In genomic region chr13:63245812-63246211, GRCm38 (mm10) we compare ENCODE assay signal across 12 mouse cellular contexts.
DNase-seq lines count a peak whose midpoint lies in the region; ATAC-seq and TF ChIP-seq lines count a peak whose summit lies in the region.
"Had no signal": no experiment of that assay in that cellular context is flagged by ENCODE, and none has a peak within 500 bp of the region (broad histone marks: within the 10 kb centered on the region; RNA-seq: fewer than 3 reads in every experiment).

No protein-coding gene starts in this region.

- intact Hi-C loops in left cerebral cortex, postnatal 25 days (cut with DNase I), result loop anchor here (5.0 kb wide), 2 partner anchors 134 to 304 kb away; no protein-coding TSS in a partner anchor

- no peak overlapping the region for H3ac ChIP-seq in myocyte (ENCODE audit: control insufficient read depth, insufficient read length)

- 45% methylated on average over 4 of the region's 4 CpGs for WGBS in kidney, embryonic 16.5 days
- WGBS in forebrain, embryonic 12.5 days, result 46% methylated on average over 4 of the region's 4 CpGs
- WGBS in midbrain, embryonic 16.5 days, result 72% methylated on average over 4 of the region's 4 CpGs

- peak overlapping the region; percentile 36 for H3K4me2 ChIP-seq in kidney, embryonic 16.5 days (replicated peaks; ENCODE audit: low read depth, low read length)
- no peak overlapping the region for H3K4me2 ChIP-seq in forebrain, embryonic 12.5 days
- peak overlapping the region; percentile 99 for H3K4me2 ChIP-seq in myocyte (ENCODE audit: low read depth)
- H3K4me2 ChIP-seq in midbrain, embryonic 16.5 days (ENCODE audit: low read length), result no peak overlapping the region

- TF ChIP-seq POLR2A in myocyte (IDR thresholded peaks at IDR 0.05; ENCODE audit: insufficient read length, low read depth), result no peak

- H3K4me1 ChIP-seq in kidney, embryonic 16.5 days (ENCODE audit: insufficient read depth, low read length), result peaks cover 91% of the 10 kb centered on the region
- peaks cover 20% of the 10 kb centered on the region for H3K4me1 ChIP-seq in forebrain, embryonic 12.5 days
- H3K4me1 ChIP-seq in midbrain, embryonic 16.5 days (ENCODE audit: control insufficient read depth, insufficient read depth, low read length), result peaks cover 4% of the 10 kb centered on the region

- 0 out of 2 replicates have a peak overlapping the region, but pooled peaks have one; percentile 27 for H3K27ac ChIP-seq in kidney, embryonic 16.5 days (ENCODE audit: low read length)
- H3K27ac ChIP-seq in forebrain, embryonic 12.5 days, result no peak overlapping the region
- no peak overlapping the region for H3K27ac ChIP-seq in midbrain, embryonic 16.5 days (ENCODE audit: low read length)

- H3K9ac ChIP-seq in kidney, embryonic 16.5 days (replicated peaks; ENCODE audit: low read length), result no peak overlapping the region
- H3K9ac ChIP-seq in forebrain, embryonic 12.5 days, result no peak overlapping the region
- no peak overlapping the region for H3K9ac ChIP-seq in midbrain, embryonic 16.5 days (ENCODE audit: low read depth, low read length)

- no peaks in the 10 kb centered on the region for H3K27me3 ChIP-seq in kidney, embryonic 16.5 days (ENCODE audit: insufficient read depth, low read length)
- 0 out of 2 replicates have a peak, but pooled peaks cover 4% of the 10 kb centered on the region for H3K27me3 ChIP-seq in forebrain, embryonic 12.5 days
- no peaks in the 10 kb centered on the region for H3K27me3 ChIP-seq in myocyte (ENCODE audit: control insufficient read depth, insufficient read depth, insufficient read length)
- H3K27me3 ChIP-seq in midbrain, embryonic 16.5 days (ENCODE audit: control insufficient read depth, insufficient read depth, low read depth, low read length), result no peaks in the 10 kb centered on the region
- H3K27me3 ChIP-seq: neural tube, embryonic 13.5 days had no signal

- H3K4me3 ChIP-seq in kidney, embryonic 16.5 days (ENCODE audit: low read length), result no peak overlapping the region
- no peak overlapping the region for H3K4me3 ChIP-seq in forebrain, embryonic 12.5 days (replicated peaks)
- peak overlapping the region; percentile 86 for H3K4me3 ChIP-seq in myocyte
- no peak overlapping the region for H3K4me3 ChIP-seq in midbrain, embryonic 16.5 days (ENCODE audit: low read depth, low read length)
- H3K4me3 ChIP-seq: neural tube, embryonic 13.5 days had no signal

- H3K36me3 ChIP-seq in kidney, embryonic 16.5 days (ENCODE audit: insufficient read depth, low read length), result peaks cover 7% of the 10 kb centered on the region; the same call in 1 of the 2 replicates
- no peaks in the 10 kb centered on the region for H3K36me3 ChIP-seq in forebrain, embryonic 12.5 days (replicated peaks)
- H3K36me3 ChIP-seq in myocyte (ENCODE audit: control insufficient read depth, insufficient read depth), result peaks cover 21% of the 10 kb centered on the region
- H3K36me3 ChIP-seq in midbrain, embryonic 16.5 days (ENCODE audit: control insufficient read depth, insufficient read depth, low read length), result no peaks in the 10 kb centered on the region
- H3K36me3 ChIP-seq: neural tube, embryonic 13.5 days had no signal

- H3K9me3 ChIP-seq in kidney, embryonic 16.5 days (ENCODE audit: low read length), result no peaks in the 10 kb centered on the region
- H3K9me3 ChIP-seq in forebrain, embryonic 12.5 days, result no peaks in the 10 kb centered on the region
- H3K9me3 ChIP-seq in midbrain, embryonic 16.5 days (replicated peaks; ENCODE audit: control insufficient read depth, low read length, poor library complexity, severe bottlenecking), result no peaks in the 10 kb centered on the region
- H3K9me3 ChIP-seq: megakaryocyte, embryonic 14.5 days; neural tube, embryonic 13.5 days had no signal

- no peak for DNase-seq in kidney, postnatal 10 days
- DNase-seq in Muller cell, postnatal 12 days (ENCODE audit: inconsistent ontology term), result peak; percentile 86
- no peak for DNase-seq in left cerebral cortex, postnatal 25 days (ENCODE audit: low spot score in 2 of 2)
- DNase-seq: cerebellum, postnatal 36 days; right cerebral cortex, postnatal 4 days; thymus, adult 2 months had no signal

- ATAC-seq in kidney, embryonic 16.5 days (ENCODE audit: low FRiP score, low TSS enrichment), result no peak
- ATAC-seq in forebrain, embryonic 12.5 days (ENCODE audit: low FRiP score), result peak; percentile 57; the same call in 1 of the 2 replicates
- no peak for ATAC-seq in midbrain, embryonic 16.5 days

- peaks cover 99% of the 10 kb centered on the region for H3K79me2 ChIP-seq in myocyte (ENCODE audit: control insufficient read depth, insufficient read depth)

TF ChIP-seq in myocyte, 11 proteins besides CTCF, POLR2A, EP300 and RAD21:
- no peak for TF ChIP-seq USF1 (IDR thresholded peaks at IDR 0.05; ENCODE audit: low read depth)
- TF ChIP-seq TCF12 (IDR thresholded peaks at IDR 0.05; ENCODE audit: insufficient read depth, poor library complexity, severe bottlenecking), result no peak
- TF ChIP-seq MYOG (IDR thresholded peaks at IDR 0.05; ENCODE audit: control insufficient read depth in 1 of 3, insufficient read depth in 1 of 3, insufficient read length in 2 of 3, low read depth in 2 of 3), result no peak
- TF ChIP-seq MAX (IDR thresholded peaks at IDR 0.05; ENCODE audit: low read depth), result no peak
- TF ChIP-seq SRF (IDR thresholded peaks at IDR 0.05; ENCODE audit: control insufficient read depth, insufficient read length, low read depth), result no peak
- TF ChIP-seq POLR2AphosphoS2 (IDR thresholded peaks at IDR 0.05; ENCODE audit: insufficient read length, low read depth), result no peak
- no peak for TF ChIP-seq CEBPB (IDR thresholded peaks at IDR 0.05; ENCODE audit: insufficient read depth, poor library complexity, severe bottlenecking)
- TF ChIP-seq REST (IDR thresholded peaks at IDR 0.05; ENCODE audit: insufficient read depth, insufficient read length), result no peak
- no peak for TF ChIP-seq TCF3 (IDR thresholded peaks at IDR 0.05; ENCODE audit: insufficient read length, low read depth)
- TF ChIP-seq E2F4 (IDR thresholded peaks at IDR 0.05; ENCODE audit: insufficient read depth), result no peak
- no peak for TF ChIP-seq MYOD1 (IDR thresholded peaks at IDR 0.05; ENCODE audit: control insufficient read depth in 1 of 3, insufficient read length in 2 of 3, low read depth in 2 of 3)

Comparison
In these comparisons a context has a peak if more than half of its experiments do, and no peak if none do; other contexts are left out.
1. H3K4me2 ChIP-seq: peak in kidney, embryonic 16.5 days (single experiment) and myocyte (single experiment); none in forebrain, embryonic 12.5 days (single experiment) and midbrain, embryonic 16.5 days (single experiment).